Mouse (Mus musculus): Measurements from ENCODE around the gene Rin3. TPM values are rescaled to one million over a fixed set of nuclear protein-coding genes. Genes with fewer than 3 reads are reported as not detected.

Rin3 gene
- polyA plus RNA-seq (2014; fragmentation: Illumina TruSeq; extraction: RNeasy Lipid Tissue Mini Kit (QIAGEN cat#74804)) = 0.31 TPM

GRCm38 (mm10) chr12:102282763-102283482 lies at the start of gene Rin3:
Gene Rin3, plus strand, starts transcription at chr12:102283048.

GRCm38 (mm10) chr12:102439632-102440023 lies 156.8 kb downstream of the Rin3 start, which contains the start of gene Lgmn:
Gene Lgmn, minus strand, starts transcription at chr12:102439813.

Other genes starting within 250 kb of the Rin3 start
- gene Slc24a4, start 154.3 kb upstream of the Rin3 start, polyA plus RNA-seq (2014; fragmentation: Illumina TruSeq; extraction: RNeasy Lipid Tissue Mini Kit (QIAGEN cat#74804)) = 0.26 TPM
- 39.3 TPM for gene Lgmn, start 156.8 kb downstream of the Rin3 start, polyA plus RNA-seq (2014; fragmentation: Illumina TruSeq; extraction: RNeasy Lipid Tissue Mini Kit (QIAGEN cat#74804))
- 33.1 TPM for gene Golga5, start 186.1 kb downstream of the Rin3 start, polyA plus RNA-seq (2014; fragmentation: Illumina TruSeq; extraction: RNeasy Lipid Tissue Mini Kit (QIAGEN cat#74804))

Measured in ovary, adult 10 weeks (tissue).